Mouse (Mus musculus): ENCODE data around the gene Mtmr3. TPM values are rescaled to one million over a fixed set of nuclear protein-coding genes. Genes with fewer than 3 reads are reported as not detected.
A peak's percentile ranks its signal among the peaks of the same experiment; 100 is the strongest.

Mtmr3 gene
- total RNA-seq, 2 experiments from 2014 or later, result 31.2 to 54.5 TPM

- ATAC-seq (replicated peaks; ENCODE audit: poor library complexity), result 0 out of 2 replicates have a peak, but pooled peaks have one; percentile 29
Observed at GRCm38 (mm10) chr11:4536645-4537044, 58.0 kb downstream of the Mtmr3 start.

GRCm38 (mm10) chr11:4527132-4527531 lies 67.5 kb downstream of the Mtmr3 start:
- peak; percentile 48 for ATAC-seq (replicated peaks; ENCODE audit: poor library complexity)

GRCm38 (mm10) chr11:4522142-4522664 lies 72.5 kb downstream of the Mtmr3 start:
- ATAC-seq (replicated peaks; ENCODE audit: poor library complexity), result no peak

- ATAC-seq (replicated peaks; ENCODE audit: poor library complexity), result no peak
Observed at GRCm38 (mm10) chr11:4518981-4519380, 75.7 kb downstream of the Mtmr3 start.

GRCm38 (mm10) chr11:4507421-4507820 lies 87.2 kb downstream of the Mtmr3 start:
- no peak for ATAC-seq (replicated peaks; ENCODE audit: poor library complexity)

- no peak for ATAC-seq (replicated peaks; ENCODE audit: poor library complexity)
Observed at GRCm38 (mm10) chr11:4506486-4506885, 88.2 kb downstream of the Mtmr3 start.

GRCm38 (mm10) chr11:4502206-4502605 lies 92.5 kb downstream of the Mtmr3 start:
- no peak for ATAC-seq (replicated peaks; ENCODE audit: poor library complexity)

- no peak for ATAC-seq (replicated peaks; ENCODE audit: poor library complexity)
Observed at GRCm38 (mm10) chr11:4500826-4501225, 93.8 kb downstream of the Mtmr3 start.

GRCm38 (mm10) chr11:4500261-4500660 lies 94.4 kb downstream of the Mtmr3 start:
- ATAC-seq (replicated peaks; ENCODE audit: poor library complexity), result no peak

GRCm38 (mm10) chr11:4499456-4499855 lies 95.2 kb downstream of the Mtmr3 start:
- ATAC-seq (replicated peaks; ENCODE audit: poor library complexity), result no peak

- no peak for ATAC-seq (replicated peaks; ENCODE audit: poor library complexity)
Observed at GRCm38 (mm10) chr11:4498774-4499173, 95.9 kb downstream of the Mtmr3 start.

GRCm38 (mm10) chr11:4497501-4498118 lies 97.1 kb downstream of the Mtmr3 start:
- no peak for ATAC-seq (replicated peaks; ENCODE audit: poor library complexity)

- ATAC-seq (replicated peaks; ENCODE audit: poor library complexity), result no peak
Observed at GRCm38 (mm10) chr11:4495021-4495540, 99.6 kb downstream of the Mtmr3 start.

- no peak for ATAC-seq (replicated peaks; ENCODE audit: poor library complexity)
Observed at GRCm38 (mm10) chr11:4489207-4489606, 105.5 kb downstream of the Mtmr3 start.

- no peak for ATAC-seq (replicated peaks; ENCODE audit: poor library complexity)
Observed at GRCm38 (mm10) chr11:4488798-4489197, 105.9 kb downstream of the Mtmr3 start.

- ATAC-seq (replicated peaks; ENCODE audit: poor library complexity), result no peak
Observed at GRCm38 (mm10) chr11:4488367-4488766, 106.3 kb downstream of the Mtmr3 start.

- peak; percentile 83 for ATAC-seq (replicated peaks; ENCODE audit: poor library complexity)
Observed at GRCm38 (mm10) chr11:4487401-4487965, 107.2 kb downstream of the Mtmr3 start.

- no peak for ATAC-seq (replicated peaks; ENCODE audit: poor library complexity)
Observed at GRCm38 (mm10) chr11:4484541-4484940, 110.1 kb downstream of the Mtmr3 start.

- no peak for ATAC-seq (replicated peaks; ENCODE audit: poor library complexity)
Observed at GRCm38 (mm10) chr11:4482641-4483040, 112.0 kb downstream of the Mtmr3 start.

- ATAC-seq (replicated peaks; ENCODE audit: poor library complexity), result no peak
Observed at GRCm38 (mm10) chr11:4476184-4476697, 118.4 kb downstream of the Mtmr3 start.

GRCm38 (mm10) chr11:4472464-4473179 lies 122.0 kb downstream of the Mtmr3 start:
- no peak for ATAC-seq (replicated peaks; ENCODE audit: poor library complexity)
